ENCODE assay signal across 14 mouse cellular contexts in genomic region chr11:114375921-114376320, GRCm38 (mm10).
DNase-seq lines count a peak whose midpoint lies in the region; ATAC-seq lines count a peak whose summit lies in the region.
"Had no signal": no experiment of that assay in that cellular context is flagged by ENCODE, and none has a peak within 500 bp of the region (broad histone marks: within the 10 kb centered on the region; RNA-seq: fewer than 3 reads in every experiment).

No protein-coding gene starts in this region.

- H3K27me3 ChIP-seq in embryonic facial prominence, embryonic 11.5 days (ENCODE audit: control insufficient read depth, insufficient read depth, low read length): no peaks in the 10 kb centered on the region
- 0 out of 2 replicates have a peak, but pooled peaks cover 3% of the 10 kb centered on the region for H3K27me3 ChIP-seq in limb, embryonic 10.5 days (ENCODE audit: low read depth, poor library complexity, severe bottlenecking)
- H3K27me3 ChIP-seq: liver, embryonic 13.5 days had no signal

- ATAC-seq in embryonic facial prominence, embryonic 11.5 days (replicated peaks; ENCODE audit: insufficient number of reproducible peaks, low FRiP score, low TSS enrichment, low read depth): no peak

- H3K9ac ChIP-seq in embryonic facial prominence, embryonic 11.5 days (replicated peaks; ENCODE audit: low read length): no peak overlapping the region
- H3K9ac ChIP-seq: liver, embryonic 13.5 days had no signal

- no peak overlapping the region for H3K27ac ChIP-seq in embryonic facial prominence, embryonic 11.5 days (replicated peaks; ENCODE audit: low read depth, low read length)
- H3K27ac ChIP-seq in limb, embryonic 10.5 days: no peak overlapping the region
- H3K27ac ChIP-seq: left cerebral cortex, adult 2 months; liver, embryonic 13.5 days had no signal

- no peaks in the 10 kb centered on the region for H3K36me3 ChIP-seq in embryonic facial prominence, embryonic 11.5 days (replicated peaks; ENCODE audit: control insufficient read depth, insufficient read depth, low read depth, low read length)
- no peaks in the 10 kb centered on the region for H3K36me3 ChIP-seq in limb, embryonic 10.5 days
- H3K36me3 ChIP-seq: liver, embryonic 13.5 days had no signal

- peak; percentile 32 to 35 for DNase-seq in cerebellum, postnatal 10 days
- no peak for DNase-seq in cerebellum, postnatal 36 days
- DNase-seq in kidney, postnatal 14 days: peak; percentile 3
- DNase-seq in kidney, adult 8-10 months: no peak
- peak; percentile 12 for DNase-seq in embryonic facial prominence, embryonic 11.5 days (ENCODE audit: low spot score)
- peak; percentile 7 for DNase-seq in lung, postnatal 25 days (ENCODE audit: low spot score)
- DNase-seq in limb, embryonic 10.5 days (ENCODE audit: low spot score): no peak
- DNase-seq in embryo, embryonic 10.5 days (ENCODE audit: low spot score): no peak
- DNase-seq: adrenal gland, adult 2 months; gastrocnemius, postnatal 10 days; liver, embryonic 13.5 days; right cerebral cortex, adult 18-20 months had no signal

- H3K9me3 ChIP-seq in embryonic facial prominence, embryonic 11.5 days (replicated peaks; ENCODE audit: control insufficient read depth, low read length): no peaks in the 10 kb centered on the region
- H3K9me3 ChIP-seq in limb, embryonic 10.5 days (replicated peaks): no peaks in the 10 kb centered on the region
- H3K9me3 ChIP-seq: liver, embryonic 13.5 days had no signal

- H3K4me2 ChIP-seq in embryonic facial prominence, embryonic 11.5 days (ENCODE audit: low read depth, low read length): no peak overlapping the region
- H3K4me2 ChIP-seq: heart, embryonic 11.5 days; liver, embryonic 13.5 days had no signal

- no peak overlapping the region for H3K4me3 ChIP-seq in embryonic facial prominence, embryonic 11.5 days (ENCODE audit: low read depth, low read length)
- H3K4me3 ChIP-seq in limb, embryonic 10.5 days: no peak overlapping the region
- H3K4me3 ChIP-seq: left cerebral cortex, adult 2 months; liver, embryonic 13.5 days had no signal

- 50% methylated on average over 14 of the region's 14 CpGs for WGBS in embryonic facial prominence, embryonic 11.5 days
- 42% methylated on average over 14 of the region's 14 CpGs for WGBS in limb, embryonic 10.5 days

- no peaks in the 10 kb centered on the region for H3K4me1 ChIP-seq in embryonic facial prominence, embryonic 11.5 days (ENCODE audit: control insufficient read depth, insufficient read depth, low read length)
- H3K4me1 ChIP-seq in limb, embryonic 10.5 days: peaks cover 13% of the 10 kb centered on the region

Comparison
In these comparisons a context has a peak if more than half of its experiments do, and no peak if none do; other contexts are left out.
1. DNase-seq: peak in cerebellum, postnatal 10 days (2 of 2), kidney, postnatal 14 days (single experiment), embryonic facial prominence, embryonic 11.5 days (single experiment) and lung, postnatal 25 days (single experiment); none in cerebellum, postnatal 36 days (0 of 2), kidney, adult 8-10 months (0 of 2), limb, embryonic 10.5 days (single experiment) and embryo, embryonic 10.5 days (single experiment).